Mouse (Mus musculus) 3T3-L1 (cell line): ENCODE results near the gene Lnpep.
A peak's percentile ranks its signal among the peaks of the same experiment; 100 is the strongest.
"Not testable (repeated sequence)": the region's sequence is repeated elsewhere in the genome, so short reads cannot be mapped to it uniquely, and the experiment has no call there.

ENCODE experiments used
- DNase-seq: peaks from one replicate; pipeline ENCODE4 v3.0.0-alpha.2; 2015; ENCODE audit warnings: low read depth, low spot score

The Lnpep gene

DNA sequence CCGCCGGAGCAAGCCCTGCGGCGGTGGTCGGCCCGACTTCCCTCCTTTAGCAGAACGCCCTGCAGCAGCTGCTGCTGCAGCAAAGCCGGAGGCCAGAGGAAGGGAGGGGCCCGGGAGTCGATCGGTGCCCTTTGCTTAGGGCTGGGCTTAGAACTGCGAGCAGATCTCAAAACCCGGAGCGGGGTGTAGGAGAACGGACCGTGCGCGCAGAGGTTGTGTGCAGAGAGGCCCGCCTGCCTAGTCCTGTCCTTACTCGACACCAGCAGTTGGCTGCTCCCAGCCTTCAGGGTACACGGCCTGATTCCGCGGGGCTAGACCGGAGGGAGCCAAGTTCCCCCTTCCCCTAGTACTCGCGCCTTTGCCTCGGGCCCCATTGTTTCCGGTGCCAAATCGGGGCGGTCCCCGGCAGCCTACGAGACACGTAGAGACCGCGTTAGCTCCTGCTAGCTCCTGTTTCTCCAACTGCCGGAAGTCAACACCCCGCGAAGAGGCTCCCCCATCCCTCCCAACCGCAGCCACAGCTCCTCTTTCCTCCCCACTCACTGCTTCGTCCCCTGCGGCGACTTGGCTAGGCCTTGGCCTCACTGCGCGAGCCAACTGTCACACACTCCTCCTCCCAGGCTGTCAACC, at the start of gene Lnpep:
Lnpep (minus strand) TSS at position 94 of the 630 bp plus-strand sequence.
- DNase-seq: peak; percentile 97

GRCm38 (mm10) chr17:17655829-17656176, 31.0 kb upstream of the Lnpep start:
- no peak for DNase-seq

- no peak for DNase-seq
These were observed 30.4 kb upstream of the Lnpep start for GRCm38 (mm10) chr17:17654997-17655828.

DNA sequence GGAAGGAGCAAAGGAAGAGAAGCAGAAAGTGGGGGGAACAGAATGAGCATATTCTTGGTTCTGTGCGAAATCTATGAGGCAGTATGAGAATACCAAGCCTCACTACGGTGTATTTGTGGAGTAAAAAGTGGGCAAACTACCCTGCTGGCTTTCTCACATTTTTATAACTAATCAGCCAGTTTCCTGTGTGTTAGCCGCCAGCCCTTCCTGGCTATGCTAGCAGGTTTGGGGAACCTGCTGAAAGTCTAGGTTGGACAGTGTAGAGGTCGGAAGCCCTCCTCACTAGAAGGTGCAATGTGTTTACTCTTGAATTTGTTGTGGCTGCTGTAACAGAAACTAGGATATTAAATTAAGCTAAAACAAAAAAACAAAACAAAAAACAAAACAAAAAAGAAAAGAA, 27.7 kb upstream of the Lnpep start:
- DNase-seq: no peak

GRCm38 (mm10) chr17:17645738-17646137, 20.9 kb upstream of the Lnpep start:
- peak; percentile 84 for DNase-seq

GRCm38 (mm10) chr17:17637387-17637786, 12.5 kb upstream of the Lnpep start:
- peak; percentile 34 for DNase-seq

GRCm38 (mm10) chr17:17636147-17636546, 11.3 kb upstream of the Lnpep start:
- DNase-seq: no peak

- no peak for DNase-seq
These were observed 9.2 kb upstream of the Lnpep start for GRCm38 (mm10) chr17:17634033-17634432.

GRCm38 (mm10) chr17:17631985-17632384, 7.1 kb upstream of the Lnpep start:
- DNase-seq: peak; percentile 55

DNA sequence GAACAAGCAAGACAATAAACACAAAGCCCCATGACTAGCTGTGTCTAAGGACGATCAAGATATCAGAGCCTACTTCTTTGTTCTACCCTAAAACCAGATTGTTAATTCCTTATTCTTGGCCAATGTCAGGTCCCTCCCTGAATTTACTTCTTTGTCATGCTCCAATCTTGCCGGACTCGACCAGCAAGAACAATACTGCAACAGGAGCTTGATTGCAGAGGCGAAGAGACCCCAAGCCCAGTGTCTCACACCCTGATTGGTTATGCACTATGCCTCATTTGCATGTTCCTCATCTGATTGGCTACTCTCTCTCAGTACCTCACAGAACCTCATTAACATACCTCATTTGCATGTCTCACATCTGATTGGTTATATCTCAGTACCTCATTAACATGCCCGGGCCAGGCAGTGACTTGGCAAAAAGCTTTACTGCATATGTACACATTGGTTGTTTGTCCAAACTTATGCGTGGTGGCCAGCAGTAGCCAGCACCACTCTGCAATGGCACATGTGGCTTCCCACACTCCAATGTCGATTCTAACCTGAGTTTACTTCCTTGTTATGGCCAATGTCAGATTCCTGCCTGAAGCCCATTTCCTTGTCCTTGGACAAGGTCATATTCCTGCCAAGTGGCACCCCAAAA, 3.5 kb upstream of the Lnpep start:
- DNase-seq: not testable (repeated sequence)

- DNase-seq: no peak
These were observed 2.7 kb upstream of the Lnpep start for GRCm38 (mm10) chr17:17627558-17627957.

DNA sequence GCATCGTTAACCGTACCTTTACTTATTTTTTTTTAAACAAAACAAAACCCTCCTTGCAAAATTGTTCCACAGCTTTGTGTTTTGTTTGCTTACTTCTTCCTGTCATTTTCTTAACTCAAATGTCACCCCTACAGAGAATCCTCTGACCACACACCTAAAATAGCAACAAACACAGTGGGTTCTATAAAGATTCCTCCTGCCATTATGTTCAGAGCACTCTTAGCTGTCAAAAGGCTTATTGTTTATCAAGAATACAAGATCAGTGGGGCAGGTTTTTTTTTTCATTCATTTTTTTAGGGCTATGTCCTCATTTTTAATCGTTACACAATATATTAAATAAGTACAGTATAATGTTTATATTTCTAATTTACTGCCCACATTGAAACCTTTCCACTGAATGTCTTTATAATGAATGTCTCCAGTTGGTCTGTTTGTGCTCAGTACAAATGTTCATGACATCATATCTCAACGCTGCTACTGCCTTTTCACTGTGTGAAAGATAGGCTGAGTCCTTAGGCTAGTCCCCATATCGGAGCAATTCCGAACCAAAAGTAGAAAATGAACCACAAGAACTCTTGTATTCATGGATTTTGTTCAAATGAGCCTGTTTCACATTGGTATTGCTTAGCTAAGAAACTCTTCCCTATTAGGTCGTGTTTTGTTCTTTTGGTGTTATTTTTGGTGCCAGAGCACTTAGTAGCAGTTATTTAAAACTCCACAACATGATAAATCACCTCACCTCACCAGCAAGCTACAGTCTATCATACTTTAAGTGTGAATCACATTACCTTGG, 1.2 kb upstream of the Lnpep start:
- peak; percentile 48 for DNase-seq

- peak; percentile 97 for DNase-seq
These were observed 361 bp downstream of the Lnpep start for GRCm38 (mm10) chr17:17624421-17624956.

DNA sequence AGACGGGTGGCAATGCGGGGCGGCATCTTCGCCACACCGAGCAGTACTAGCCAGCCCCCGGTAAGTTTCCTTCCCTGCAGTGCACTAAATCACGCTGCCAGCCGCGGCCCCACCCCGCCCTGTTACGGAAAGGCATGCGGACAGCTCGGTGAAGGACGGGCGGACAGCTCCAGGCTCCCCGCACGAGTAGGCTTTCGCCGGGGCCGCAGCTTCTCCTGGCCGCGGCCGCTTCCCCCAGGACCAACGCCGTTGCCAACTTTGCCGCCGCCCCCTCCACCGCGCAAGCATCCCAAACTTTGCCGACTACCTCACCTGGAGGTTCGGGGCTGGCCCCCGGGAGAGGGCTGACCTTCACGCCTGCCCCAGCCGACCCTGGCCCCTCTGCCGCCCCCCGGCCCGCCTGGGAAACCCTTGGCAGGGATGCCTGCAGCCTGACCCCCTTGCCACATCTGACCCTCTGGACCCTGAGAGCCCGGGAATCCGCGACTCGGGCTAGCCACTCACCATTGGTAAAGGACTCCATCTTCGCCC, 895 bp downstream of the Lnpep start:
- peak; percentile 65 for DNase-seq

- peak; percentile 19 for DNase-seq
These were observed 1.5 kb downstream of the Lnpep start for GRCm38 (mm10) chr17:17623221-17623889.

GRCm38 (mm10) chr17:17622576-17622975, 2.3 kb downstream of the Lnpep start:
- DNase-seq: no peak

DNA sequence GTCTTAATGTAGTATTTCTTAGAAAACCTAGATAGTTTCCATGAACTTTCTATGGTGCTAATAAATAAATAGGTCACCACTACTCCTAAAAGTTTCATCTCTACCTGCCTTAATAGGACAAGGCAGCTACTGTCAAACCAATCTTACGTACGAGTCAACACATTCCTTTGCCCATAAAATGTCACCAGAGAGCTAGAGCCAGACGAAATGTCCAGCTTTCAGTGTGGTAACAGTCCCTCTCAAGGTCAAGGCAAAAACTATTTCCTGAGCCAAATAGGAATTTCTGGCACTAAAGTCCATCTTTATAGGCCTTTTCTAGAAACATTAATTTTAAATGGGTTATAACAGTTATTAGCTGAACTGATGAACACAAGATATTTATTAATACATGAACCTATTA, 3.3 kb downstream of the Lnpep start:
- peak; percentile 27 for DNase-seq

DNA sequence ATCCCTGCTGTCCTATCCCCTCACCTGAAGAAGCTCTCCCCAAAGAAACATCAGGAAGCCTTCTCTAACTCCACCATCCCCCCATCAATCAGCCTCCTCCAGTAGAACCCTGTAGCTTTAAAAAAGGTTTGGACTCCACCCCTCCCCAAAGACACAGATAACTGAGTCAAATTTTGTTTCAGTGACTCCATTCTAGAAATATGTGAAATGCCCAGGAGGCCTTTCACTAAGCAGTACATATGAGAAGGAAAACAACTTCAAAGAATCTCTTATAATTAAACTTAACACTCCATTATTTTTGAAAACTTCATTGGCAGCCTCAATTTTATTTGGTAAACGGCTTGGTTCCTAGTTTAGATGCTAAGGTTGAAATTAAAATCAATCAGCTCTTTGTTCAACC, 6.4 kb downstream of the Lnpep start:
- DNase-seq: peak; percentile 74

DNA sequence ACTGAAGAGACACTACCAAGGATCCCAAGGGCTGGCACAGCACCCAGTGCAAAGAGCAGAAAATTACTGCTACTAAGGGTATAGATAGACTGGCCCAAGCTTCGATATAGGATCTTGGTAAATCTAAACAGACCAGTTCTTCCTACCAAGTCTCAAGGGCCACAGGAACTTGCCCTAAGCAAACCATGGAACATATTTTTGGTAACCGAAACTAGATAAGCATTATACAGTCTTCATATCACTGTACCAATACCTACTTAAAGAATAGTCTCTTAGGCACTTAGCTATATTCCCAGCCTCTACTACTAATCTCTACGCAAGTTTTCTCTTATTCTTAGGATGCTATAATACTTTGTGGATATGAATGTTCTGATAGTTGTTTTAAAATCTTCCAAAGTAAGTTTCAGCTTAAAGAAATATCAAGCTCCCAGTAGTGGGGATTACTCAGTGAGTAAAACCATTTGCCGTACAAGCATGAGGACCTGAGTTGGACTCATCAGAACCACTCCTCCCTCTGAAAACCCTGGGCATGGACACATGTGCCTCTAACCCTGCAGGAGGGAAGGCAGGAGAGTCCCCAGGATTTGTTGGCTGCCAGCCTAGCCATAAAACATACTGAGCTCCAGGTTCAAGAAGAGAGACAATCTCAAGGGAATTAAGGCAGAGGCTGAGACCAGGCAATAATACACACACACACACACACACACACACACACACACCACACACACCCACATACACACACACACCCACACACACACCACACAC, 7.2 kb downstream of the Lnpep start:
- DNase-seq: peak; percentile 54

GRCm38 (mm10) chr17:17612336-17612735, 12.5 kb downstream of the Lnpep start:
- DNase-seq: no peak
